Mouse (Mus musculus) stomach, embryonic 14.5 days (tissue): Measurements from ENCODE around the gene 1700066M21Rik. TPM values are rescaled to one million over a fixed set of nuclear protein-coding genes. Genes with fewer than 3 reads are reported as not detected.

Experiments used
- ATAC-seq: fragments of 200-750 bp; cut with Nextera tagmentation; 2 replicates; pipeline ENCODE4 v1.8.0; 2017; ENCODE audit warnings: low read depth, moderate TSS enrichment; ENCODE audit not compliant: insufficient number of reproducible peaks, insufficient read depth, low FRiP score
- H3K27ac ChIP-seq: fragments of 300-500 bp; sonication (generic); 2 replicates; pipeline ENCODE4 v1.5.1; 2014; ENCODE audit warnings: mild to moderate bottlenecking, low read length, moderate library complexity, mixed read lengths
- H3K27me3 ChIP-seq: fragments of 300-500 bp; sonication (generic); 2 replicates; pipeline ENCODE4 v1.6.1; 2014; ENCODE audit warnings: low read length, control low read depth, mixed read lengths; ENCODE audit not compliant: control insufficient read depth, insufficient read depth
- H3K36me3 ChIP-seq: fragments of 300-500 bp; sonication (generic); 2 replicates; pipeline ENCODE4 v1.6.1; 2014; ENCODE audit warnings: mild to moderate bottlenecking, control low read depth, low read length, moderate library complexity, mixed read lengths; ENCODE audit not compliant: control insufficient read depth, insufficient read depth
- H3K4me1 ChIP-seq: fragments of 300-500 bp; sonication (generic); 2 replicates; pipeline ENCODE4 v1.6.1; 2014; ENCODE audit warnings: low read length, control low read depth, mixed read lengths; ENCODE audit not compliant: control insufficient read depth, insufficient read depth
- H3K4me2 ChIP-seq: fragments of 300-500 bp; sonication (generic); replicated peaks from 2 replicates; pipeline ENCODE4 v1.6.1; 2014; ENCODE audit warnings: low read depth, low read length, control low read depth
- H3K4me3 ChIP-seq: fragments of 300-500 bp; sonication (generic); 2 replicates; pipeline ENCODE4 v1.5.1; 2014; ENCODE audit warnings: low read depth, low read length, control low read depth
- H3K9ac ChIP-seq: fragments of 300-500 bp; sonication (generic); replicated peaks from 2 replicates; pipeline ENCODE4 v1.6.1; 2014; ENCODE audit warnings: low read depth, mild to moderate bottlenecking, control low read depth, low read length, moderate library complexity, mixed read lengths
- H3K9me3 ChIP-seq: fragments of 300-500 bp; sonication (generic); 2 replicates; pipeline ENCODE4 v1.6.1; 2016; ENCODE audit warnings: low read depth, low read length, control low read depth; ENCODE audit not compliant: control insufficient read depth
- WGBS: fragments of 180-500 bp; shearing (Covaris S2); extraction: QIAGEN DNeasy Blood & Tissue Kit; methylation state at CpG from one replicate; pipeline ENCODE4 v1.1.7; 2014; 5-methylcytosine and 5-hydroxymethylcytosine counted together
- polyA plus RNA-seq: library from polyadenylated mRNA; unstranded; fragments of >200 nt; fragmentation: Nextera tagmentation; extraction: Ambion mirVana; gene quantifications from 2 replicates; pipeline ENCODE4 v1.2.1, GENCODE M21; 2014

1700066M21Rik gene
- polyA plus RNA-seq, 1 experiment from 2014 or later: 12.1 TPM

DNA sequence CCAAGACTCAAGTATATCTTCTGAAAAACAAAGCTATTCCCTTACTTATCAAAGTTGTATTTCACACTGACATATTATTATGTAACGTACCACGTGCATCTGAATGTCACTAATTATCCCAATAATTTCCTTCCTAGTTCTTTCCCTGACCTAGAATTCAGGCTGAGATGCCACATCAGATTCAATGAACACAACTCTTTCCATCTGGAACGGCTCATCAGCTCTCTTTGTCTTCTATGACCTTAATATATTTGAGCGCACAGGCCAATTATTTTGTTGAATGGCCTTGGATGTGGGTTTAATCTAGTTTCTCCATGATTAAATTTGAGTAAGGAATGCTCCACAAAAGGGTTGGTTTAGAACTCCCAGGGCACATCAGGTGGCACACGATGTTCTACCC is 24.7 kb downstream of the 1700066M21Rik start:
- no peaks in the 10 kb centered on the region for H3K9me3 ChIP-seq
- no peak overlapping the region for H3K27ac ChIP-seq
- H3K27me3 ChIP-seq: no peaks in the 10 kb centered on the region
- WGBS: 88% methylated on average over 5 of the region's 5 CpGs
- peaks cover 2% of the 10 kb centered on the region; the same call in 1 of the 2 replicates for H3K36me3 ChIP-seq
- no peak for ATAC-seq
- peaks cover 5% of the 10 kb centered on the region; the same call in 1 of the 2 replicates for H3K4me1 ChIP-seq
- H3K4me3 ChIP-seq: no peak overlapping the region
- H3K4me2 ChIP-seq: no peak overlapping the region
- no peak overlapping the region for H3K9ac ChIP-seq

- no peaks in the 10 kb centered on the region for H3K9me3 ChIP-seq
- H3K9ac ChIP-seq: peak within 1 kb of the TSS; percentile 83
- peak within 1 kb of the TSS; percentile 83 for H3K4me3 ChIP-seq
- H3K4me1 ChIP-seq: peaks cover 17% of the 10 kb centered on the region
- H3K36me3 ChIP-seq: no peaks in the 10 kb centered on the region; the same call in 1 of the 2 replicates
- H3K27ac ChIP-seq: peak within 1 kb of the TSS; percentile 94
- under 1% methylated on average over 72 of the region's 72 CpGs for WGBS
- H3K27me3 ChIP-seq: no peaks in the 10 kb centered on the region
- H3K4me2 ChIP-seq: peak within 1 kb of the TSS; percentile 54
- ATAC-seq: peak; percentile 92
Observed at GRCm38 (mm10) chr1:57406187-57407151, 29.0 kb downstream of the 1700066M21Rik start, which contains the start of the genes Maip1 and Tyw5. TSS of gene Maip1 (plus strand) at chr1:57406328. TSS of gene Tyw5 (minus strand) at chr1:57407101.

DNA sequence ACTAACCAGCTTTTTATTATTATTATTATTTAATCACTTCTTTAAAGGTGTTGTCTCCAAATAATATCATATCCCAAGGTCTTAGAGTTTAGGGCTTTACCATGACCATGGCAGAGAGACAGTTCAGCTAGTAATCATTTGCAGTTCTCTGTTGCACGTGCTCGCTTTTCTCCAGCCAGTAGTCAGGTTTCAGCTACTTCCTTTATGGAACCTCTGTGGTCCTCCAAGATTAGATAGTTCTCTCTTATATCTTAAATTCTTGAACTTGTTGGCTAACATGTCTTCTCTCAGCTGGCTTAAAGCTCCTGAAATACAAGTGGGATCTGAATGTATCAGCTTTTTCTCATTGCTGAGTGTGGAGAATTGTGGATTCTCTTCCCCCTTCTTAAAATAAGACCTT is 31.6 kb downstream of the 1700066M21Rik start:
- Histone ChIP-seq H3K4me2 (peak overlapping the region; percentile 54; the same call in 1 of the 2 replicates), H3K27ac (no peak overlapping the region), H3K4me3 (0 out of 2 replicates have a peak overlapping the region, but pooled peaks have one; percentile 3), H3K4me1 (peaks cover 17% of the 10 kb centered on the region), H3K27me3 (no peaks in the 10 kb centered on the region), H3K9ac (no peak overlapping the region), H3K36me3 (peaks cover 20% of the 10 kb centered on the region), H3K9me3 (no peaks in the 10 kb centered on the region)
- WGBS: 83% methylated on average over 2 of the region's 2 CpGs
- no peak for ATAC-seq

GRCm38 (mm10) chr1:57413397-57413796 is 36.0 kb downstream of the 1700066M21Rik start:
- Histone ChIP-seq H3K36me3 (peaks cover 37% of the 10 kb centered on the region), H3K27ac (no peak overlapping the region)

GRCm38 (mm10) chr1:57423696-57424095 is 46.3 kb downstream of the 1700066M21Rik start:
- no peak overlapping the region for H3K4me2 ChIP-seq
- H3K9ac ChIP-seq: no peak overlapping the region
- WGBS: 3% methylated on average over 1 of the region's 1 CpGs
- no peak for ATAC-seq
- no peaks in the 10 kb centered on the region for H3K36me3 ChIP-seq
- no peak overlapping the region for H3K27ac ChIP-seq
- H3K4me1 ChIP-seq: no peaks in the 10 kb centered on the region
- no peak overlapping the region for H3K4me3 ChIP-seq
- no peaks in the 10 kb centered on the region for H3K9me3 ChIP-seq
- H3K27me3 ChIP-seq: no peaks in the 10 kb centered on the region

More at GRCm38 (mm10) chr1:57413397-57413796, 36.0 kb downstream of the 1700066M21Rik start:
- Histone ChIP-seq H3K9me3 (no peaks in the 10 kb centered on the region), H3K4me1 (peaks cover 8% of the 10 kb centered on the region), H3K4me3 (no peak overlapping the region), H3K4me2 (no peak overlapping the region), H3K27me3 (no peaks in the 10 kb centered on the region), H3K9ac (no peak overlapping the region)
- no peak for ATAC-seq
- 92% methylated on average over 2 of the region's 2 CpGs for WGBS

DNA sequence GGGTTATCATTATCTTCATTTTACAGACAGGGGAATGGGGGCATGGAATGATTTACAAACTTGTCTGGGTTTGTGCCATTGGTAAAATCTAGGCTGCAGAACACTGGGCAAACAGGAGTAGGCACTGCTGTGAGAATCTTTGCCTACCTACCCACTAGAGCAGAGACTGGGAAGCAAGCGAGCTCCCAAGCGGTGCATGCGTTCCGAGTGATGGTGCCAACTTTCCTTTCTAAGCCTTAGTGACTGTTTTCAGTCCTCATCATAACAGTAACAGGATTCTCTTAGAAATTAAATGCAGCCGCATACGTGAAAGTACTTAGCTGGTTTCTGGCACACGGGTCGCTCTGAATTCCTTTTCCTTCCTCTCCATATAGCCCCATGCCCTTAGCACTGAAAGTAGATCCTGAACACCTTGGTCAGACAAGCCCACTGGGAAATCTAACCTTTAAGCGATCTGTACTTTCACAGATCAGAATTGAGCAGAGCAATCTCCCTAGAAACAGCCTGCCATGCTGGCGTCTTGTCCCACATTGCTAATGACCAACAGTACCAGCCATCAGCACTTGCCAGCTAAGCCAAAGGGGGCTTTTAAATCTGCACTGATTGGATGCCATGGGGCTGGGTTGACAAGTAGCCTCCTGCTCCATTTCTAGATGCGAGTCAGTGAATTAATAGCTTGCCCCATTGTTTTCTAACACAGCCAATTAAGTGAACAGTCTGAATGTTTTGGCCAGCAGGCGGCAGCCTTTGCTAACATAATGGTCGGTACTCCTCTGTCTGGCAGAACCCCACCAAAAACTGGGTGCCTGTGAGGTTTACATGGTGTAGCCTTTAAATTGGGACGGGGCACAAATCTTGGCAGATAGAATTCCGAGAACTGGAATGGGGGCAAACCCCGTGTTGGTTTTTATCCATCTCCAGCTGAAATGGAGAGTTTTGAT is 51.2 kb downstream of the 1700066M21Rik start:
- Histone ChIP-seq H3K9me3 (no peaks in the 10 kb centered on the region), H3K9ac (no peak overlapping the region), H3K27ac (no peak overlapping the region), H3K36me3 (no peaks in the 10 kb centered on the region), H3K4me3 (no peak overlapping the region), H3K4me1 (peaks cover 5% of the 10 kb centered on the region; the same call in 1 of the 2 replicates), H3K4me2 (0 out of 2 replicates have a peak overlapping the region, but pooled peaks have one; percentile 3), H3K27me3 (no peaks in the 10 kb centered on the region)
- peak; percentile 62; the same call in 1 of the 2 replicates for ATAC-seq
- 59% methylated on average over 16 of the region's 16 CpGs for WGBS

DNA sequence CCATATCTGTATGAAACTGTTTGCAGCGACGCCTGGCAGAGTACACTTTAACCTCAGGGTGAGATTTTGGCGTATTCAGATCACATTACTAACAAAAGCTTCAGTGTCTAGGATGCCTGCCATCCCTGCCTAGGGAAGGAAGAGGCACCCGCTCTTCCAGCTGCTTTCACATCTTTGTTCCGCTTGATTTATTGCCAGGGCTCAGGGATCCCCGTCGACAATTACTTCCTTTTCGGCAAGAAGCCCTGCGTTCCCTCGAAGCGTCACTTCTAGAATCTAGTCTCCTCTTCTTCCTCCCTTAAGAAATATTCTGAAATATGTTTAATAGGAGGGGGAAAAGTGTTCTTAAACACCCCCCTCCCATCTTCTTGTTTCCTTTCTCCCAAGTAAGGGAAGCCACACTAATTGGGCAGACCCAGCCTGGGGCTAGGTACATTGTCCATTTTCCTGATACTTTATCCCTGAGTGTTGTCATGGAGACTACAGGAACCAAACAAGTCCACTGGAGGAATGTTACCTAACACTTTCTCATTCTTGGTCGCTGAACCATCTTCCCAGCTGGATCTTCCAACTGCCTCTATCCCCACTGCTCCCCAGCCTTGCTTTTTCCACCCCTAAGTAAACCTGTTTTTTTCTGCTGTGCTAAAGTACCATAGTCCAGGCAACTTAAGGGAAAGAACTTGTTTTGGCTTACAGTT is 52.5 kb downstream of the 1700066M21Rik start:
- H3K27me3 ChIP-seq: no peaks in the 10 kb centered on the region
- no peak for ATAC-seq
- H3K4me3 ChIP-seq: no peak overlapping the region
- H3K4me2 ChIP-seq: peak overlapping the region; percentile 31
- WGBS: 15% methylated on average over 12 of the region's 12 CpGs
- H3K4me1 ChIP-seq: peaks cover 5% of the 10 kb centered on the region; the same call in 1 of the 2 replicates
- no peak overlapping the region for H3K27ac ChIP-seq
- no peaks in the 10 kb centered on the region for H3K36me3 ChIP-seq
- no peaks in the 10 kb centered on the region for H3K9me3 ChIP-seq
- no peak overlapping the region for H3K9ac ChIP-seq
